Mouse (Mus musculus): ENCODE measurements around the gene Carhsp1.

The Carhsp1 gene

GRCm38 (mm10) chr16:8671551-8672349 is at the start of gene Carhsp1:
Gene Carhsp1 (minus strand): TSS chr16:8672155.
- DNase-seq, result peak; percentile 95

GRCm38 (mm10) chr16:8720447-8720846 is 48.5 kb upstream of the Carhsp1 start:
- no peak for DNase-seq

GRCm38 (mm10) chr16:8717744-8718143 is 45.8 kb upstream of the Carhsp1 start:
- DNase-seq, result no peak

GRCm38 (mm10) chr16:8716300-8716699 is 44.3 kb upstream of the Carhsp1 start:
- DNase-seq, result no peak

- DNase-seq, result no peak
Observed at GRCm38 (mm10) chr16:8715513-8716080, 43.6 kb upstream of the Carhsp1 start.

- DNase-seq, result no peak
Observed at GRCm38 (mm10) chr16:8714851-8715250, 42.9 kb upstream of the Carhsp1 start.

- no peak for DNase-seq
Observed at GRCm38 (mm10) chr16:8711998-8712397, 40.0 kb upstream of the Carhsp1 start.

GRCm38 (mm10) chr16:8700586-8700985 is 28.6 kb upstream of the Carhsp1 start:
- DNase-seq, result peak; percentile 74

- no peak for DNase-seq
Observed at GRCm38 (mm10) chr16:8699556-8699955, 27.6 kb upstream of the Carhsp1 start.

GRCm38 (mm10) chr16:8691206-8691605 is 19.3 kb upstream of the Carhsp1 start:
- no peak for DNase-seq

GRCm38 (mm10) chr16:8689979-8690656 is 18.2 kb upstream of the Carhsp1 start:
- peak; percentile 62 for DNase-seq

- DNase-seq, result no peak
Observed at GRCm38 (mm10) chr16:8687559-8688112, 15.7 kb upstream of the Carhsp1 start.

- no peak for DNase-seq
Observed at GRCm38 (mm10) chr16:8686871-8687535, 15.0 kb upstream of the Carhsp1 start.

GRCm38 (mm10) chr16:8686121-8686870 is 14.3 kb upstream of the Carhsp1 start:
- DNase-seq, result peak; percentile 57

- DNase-seq, result no peak
Observed at GRCm38 (mm10) chr16:8685087-8685486, 13.1 kb upstream of the Carhsp1 start.

GRCm38 (mm10) chr16:8680470-8680869 is 8.5 kb upstream of the Carhsp1 start, which contains the start of gene Gm5767:
Gene Gm5767 (plus strand): TSS chr16:8680770.
- no peak for DNase-seq

GRCm38 (mm10) chr16:8679780-8680179 is 7.8 kb upstream of the Carhsp1 start:
- no peak for DNase-seq

GRCm38 (mm10) chr16:8678676-8679075 is 6.7 kb upstream of the Carhsp1 start:
- DNase-seq, result no peak

- DNase-seq, result no peak
Observed at GRCm38 (mm10) chr16:8678035-8678434, 6.1 kb upstream of the Carhsp1 start.

- no peak for DNase-seq
Observed at GRCm38 (mm10) chr16:8676800-8677199, 4.8 kb upstream of the Carhsp1 start.

- no peak for DNase-seq
Observed at GRCm38 (mm10) chr16:8676228-8676627, 4.3 kb upstream of the Carhsp1 start.

- no peak for DNase-seq
Observed at GRCm38 (mm10) chr16:8675559-8675958, 3.6 kb upstream of the Carhsp1 start.

All from kidney, adult 11 months (tissue).